Mouse (Mus musculus) E14TG2a.4 (cell line): ENCODE data around the gene Spry1.

ENCODE experiments used
- CTCF ChIP-seq: conservative IDR thresholded peaks from 2 replicates; pipeline ENCODE4 v1.5.1; 2014; ENCODE audit warnings: low read length
- NANOG ChIP-seq: IDR thresholded peaks from 2 replicates; pipeline ENCODE4 v1.6.1; 2014; ENCODE audit warnings: borderline replicate concordance, low read length, mixed read lengths
- POU5F1 ChIP-seq: IDR thresholded peaks from 2 replicates; pipeline ENCODE4 v1.6.1; 2014; ENCODE audit warnings: low read length, borderline replicate concordance

DNA sequence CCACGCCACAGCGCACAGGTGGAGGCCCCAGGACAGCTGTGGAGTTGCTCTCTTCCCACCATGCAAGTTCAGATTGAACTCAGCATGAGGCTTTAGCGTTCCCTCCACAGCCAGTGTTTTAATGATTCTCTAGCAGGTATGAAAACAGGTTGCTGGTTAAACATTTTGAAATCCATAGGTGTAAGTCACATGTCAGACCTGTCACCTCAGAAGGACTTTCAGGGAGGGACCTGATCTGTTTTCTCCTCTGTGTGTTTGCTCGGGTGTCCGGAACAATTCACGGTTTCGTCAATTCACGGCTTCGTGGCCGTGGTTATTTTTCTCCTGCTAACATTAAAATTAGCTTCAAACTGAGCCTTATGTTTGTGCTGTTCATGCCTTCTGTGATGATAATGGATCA, 7.5 kb downstream of the Spry1 start:
- TF ChIP-seq CTCF, result no peak
- no peak for TF ChIP-seq POU5F1
- TF ChIP-seq NANOG, result no peak
